Mouse (Mus musculus) ES-E14 (cell line): ENCODE measurements around the gene Nmnat2. TPM values are rescaled to one million over a fixed set of nuclear protein-coding genes. Genes with fewer than 3 reads are reported as not detected.

Experiments
- DNase-seq: peaks from one replicate; pipeline ENCODE4 v3.0.0-alpha.2; 2013; ENCODE audit warnings: low read depth, low spot score
- H3K27ac ChIP-seq: 2 replicates; pipeline ENCODE4 v1.5.1; 2012; ENCODE audit warnings: low read depth, mild to moderate bottlenecking, low read length, moderate library complexity, mixed read lengths; ENCODE audit not compliant: poor library complexity, insufficient read depth, severe bottlenecking
- H3K36me3 ChIP-seq: 2 replicates; pipeline ENCODE4 v1.6.1; 2012; ENCODE audit warnings: mild to moderate bottlenecking, low read length, moderate library complexity, mixed read lengths; ENCODE audit not compliant: control insufficient read depth, poor library complexity, insufficient read depth, severe bottlenecking
- H3K4me1 ChIP-seq, 2 experiments: fragments of 150-350 bp in 1 of 2; sonication (generic) in 1 of 2; 2 replicates each; pipeline ENCODE4 v1.6.1; 2012; ENCODE audit warnings: low read length in 2 of 2, mild to moderate bottlenecking in 1 of 2, mixed read lengths in 1 of 2; ENCODE audit not compliant: control insufficient read depth in 2 of 2, insufficient read depth in 2 of 2, poor library complexity in 1 of 2
- H3K4me3 ChIP-seq, 2 experiments: fragments of 150-350 bp in 1 of 2; sonication (generic) in 1 of 2; 2 replicates each; pipeline ENCODE4 v1.5.1; 2012; ENCODE audit warnings: low read length in 2 of 2, low read depth in 1 of 2, mild to moderate bottlenecking in 1 of 2, mixed read lengths in 1 of 2; ENCODE audit not compliant: insufficient read depth in 1 of 2, poor library complexity in 1 of 2, severe bottlenecking in 1 of 2
- H3K9ac ChIP-seq: 2 replicates; pipeline ENCODE4 v1.6.1; 2012; ENCODE audit warnings: low read depth, mild to moderate bottlenecking, low read length, mixed read lengths; ENCODE audit not compliant: poor library complexity, insufficient read depth, severe bottlenecking
- H3K9me3 ChIP-seq: fragments of 150-350 bp; sonication (generic); 2 replicates; pipeline ENCODE4 v1.6.1; 2012; ENCODE audit warnings: low read depth, mild to moderate bottlenecking, low read length; ENCODE audit not compliant: control insufficient read depth, insufficient read depth
- CHD2 ChIP-seq: IDR thresholded peaks from 2 replicates; pipeline ENCODE4 v1.6.1; 2014; ENCODE audit warnings: mild to moderate bottlenecking, low read depth, low read length, inconsistent platforms
- HCFC1 ChIP-seq: IDR thresholded peaks from 2 replicates; pipeline ENCODE4 v1.6.1; 2012; ENCODE audit warnings: low read length, inconsistent platforms, borderline replicate concordance; ENCODE audit not compliant: insufficient read depth
- MAFK ChIP-seq: IDR thresholded peaks from 2 replicates; pipeline ENCODE4 v1.6.1; 2014; ENCODE audit warnings: mild to moderate bottlenecking, low read depth, low read length, inconsistent platforms; ENCODE audit not compliant: insufficient read depth
- ZC3H11A ChIP-seq: IDR thresholded peaks from 2 replicates; pipeline ENCODE4 v1.6.1; 2012; ENCODE audit warnings: low read depth, mild to moderate bottlenecking, inconsistent platforms, low read length, borderline replicate concordance
- ZNF384 ChIP-seq: IDR thresholded peaks from 2 replicates; pipeline ENCODE4 v1.6.1; 2012; ENCODE audit warnings: low read depth, low read length, inconsistent platforms
- in situ Hi-C, 2 experiments: fragments of 600-800 bp; cut with MboI; formaldehyde crosslinking; loops; one replicate each; pipeline ENCODE4 v1.15.1; 2025; ENCODE audit warnings: low sequenced_read_pairs in 2 of 2, inconsistent platforms in 1 of 2; ENCODE audit not compliant: unreplicated experiment in 2 of 2
- total RNA-seq: library from RNA; depleted of rRNA; stranded (reverse); fragments of 300-350 nt; gene quantifications from 2 replicates; pipeline ENCODE4 v1.2.3, GENCODE M21; 2012

The Nmnat2 gene
- total RNA-seq, 1 experiment, result 24.8 TPM

DNA sequence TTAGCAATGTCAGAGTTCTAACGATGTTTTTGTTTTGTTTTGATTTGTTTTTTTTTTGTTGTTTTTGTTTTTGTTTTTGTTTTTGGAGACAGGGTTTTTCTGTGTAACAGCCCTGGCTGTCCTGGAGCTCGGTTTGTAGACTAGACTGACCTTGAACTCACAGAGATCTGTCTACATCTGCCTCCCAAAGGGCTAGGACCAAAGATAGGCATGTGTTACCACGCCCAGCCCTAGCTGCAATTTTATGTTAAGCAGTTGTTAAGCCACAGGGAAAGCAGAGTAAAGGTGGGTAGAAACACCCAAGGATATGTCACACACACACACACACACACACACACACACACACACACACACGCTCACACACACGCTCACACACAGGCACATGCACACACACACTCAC is 154.6 kb downstream of the Nmnat2 start:
- Histone ChIP-seq H3K4me1 (peaks cover 5 to 9% of the 10 kb centered on the region in 2 experiments; a peak in 3 of 4 replicates), H3K4me3 (no peak overlapping the region), H3K27ac (no peak overlapping the region), H3K36me3 (no peaks in the 10 kb centered on the region; the same call in 1 of the 2 replicates), H3K9ac (no peak overlapping the region), H3K9me3 (no peaks in the 10 kb centered on the region)
- in situ Hi-C loops, result no loop called here
- DNase-seq, result no peak
- TF ChIP-seq ZC3H11A, result no peak
- no peak for TF ChIP-seq MAFK
- no peak for TF ChIP-seq HCFC1
- no peak for TF ChIP-seq ZNF384
- TF ChIP-seq CHD2, result no peak

- TF ChIP-seq MAFK (no peak), ZNF384 (no peak), HCFC1 (no peak), CHD2 (no peak), ZC3H11A (no peak)
- in situ Hi-C loops, result no loop called here
- H3K27ac ChIP-seq, result no peak overlapping the region
Measured at GRCm38 (mm10) chr1:153109836-153110235, 155.0 kb downstream of the Nmnat2 start.

GRCm38 (mm10) chr1:153111596-153111995 is 156.8 kb downstream of the Nmnat2 start:
- Histone ChIP-seq H3K9ac (no peak overlapping the region), H3K27ac (no peak overlapping the region), H3K9me3 (no peaks in the 10 kb centered on the region), H3K4me3 (no peak overlapping the region), H3K36me3 (no peaks in the 10 kb centered on the region; the same call in 1 of the 2 replicates), H3K4me1 (peaks cover 5 to 8% of the 10 kb centered on the region in 2 experiments; a peak in 3 of 4 replicates)
- in situ Hi-C loops, result no loop called here
- TF ChIP-seq HCFC1 (no peak), ZC3H11A (no peak), ZNF384 (no peak), CHD2 (no peak), MAFK (no peak)
- no peak for DNase-seq

More at GRCm38 (mm10) chr1:153109836-153110235, 155.0 kb downstream of the Nmnat2 start:
- Histone ChIP-seq H3K9me3 (no peaks in the 10 kb centered on the region), H3K4me3 (no peak overlapping the region), H3K36me3 (no peaks in the 10 kb centered on the region; the same call in 1 of the 2 replicates), H3K9ac (no peak overlapping the region), H3K4me1 (peaks cover 5 to 8% of the 10 kb centered on the region in 2 experiments; a peak in 3 of 4 replicates)
- no peak for DNase-seq

GRCm38 (mm10) chr1:153115315-153115714 is 160.5 kb downstream of the Nmnat2 start:
- no peaks in the 10 kb centered on the region for H3K4me1 ChIP-seq
- H3K27ac ChIP-seq, result no peak overlapping the region
- TF ChIP-seq MAFK (no peak), ZNF384 (no peak), ZC3H11A (no peak), CHD2 (no peak), HCFC1 (no peak)
- H3K4me3 ChIP-seq, result no peak overlapping the region
- in situ Hi-C loops, result no loop called here
- H3K9ac ChIP-seq, result no peak overlapping the region
- no peaks in the 10 kb centered on the region for H3K9me3 ChIP-seq
- no peaks in the 10 kb centered on the region; the same call in 1 of the 2 replicates for H3K36me3 ChIP-seq
- no peak for DNase-seq

DNA sequence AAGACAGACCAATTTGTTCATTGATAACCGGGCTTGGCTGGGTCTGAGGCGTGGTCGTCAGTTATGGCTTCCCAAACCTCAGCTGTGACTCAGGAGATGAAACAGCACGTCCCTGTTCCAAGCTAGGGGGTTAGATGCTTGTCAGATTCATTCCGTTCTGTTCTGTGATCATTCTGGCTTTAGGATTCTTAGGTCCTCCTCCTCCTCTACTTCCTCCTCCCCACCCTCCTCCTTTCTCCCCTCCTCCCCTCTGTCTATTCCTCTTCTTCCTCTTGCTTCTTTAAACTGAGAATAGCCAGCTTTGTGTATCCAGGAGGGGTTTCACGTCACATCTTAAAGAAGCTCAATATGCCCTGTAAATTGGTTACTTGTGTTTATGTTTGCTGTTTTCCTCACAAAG is 165.8 kb downstream of the Nmnat2 start:
- TF ChIP-seq ZC3H11A, result no peak
- no peak for TF ChIP-seq HCFC1
- TF ChIP-seq ZNF384, result no peak
- TF ChIP-seq MAFK, result no peak
- no peak for TF ChIP-seq CHD2
- in situ Hi-C loops, result no loop called here
- H3K36me3 ChIP-seq, result no peaks in the 10 kb centered on the region

More for the DNA sequence above, 165.8 kb downstream of the Nmnat2 start:
- H3K27ac ChIP-seq, result no peak overlapping the region
- DNase-seq, result no peak
- no peaks in the 10 kb centered on the region for H3K9me3 ChIP-seq
- no peak overlapping the region for H3K9ac ChIP-seq
- H3K4me1 ChIP-seq, result no peaks in the 10 kb centered on the region
- H3K4me3 ChIP-seq, result no peak overlapping the region
